In genomic region chr7:27166229-27166613, GRCm38 (mm10) we compare ENCODE assay signal across 8 mouse cellular contexts. TPM values are rescaled to one million over a fixed set of nuclear protein-coding genes. Genes with fewer than 3 reads are reported as not detected.
DNase-seq lines count a peak whose midpoint lies in the region; ATAC-seq and TF ChIP-seq lines count a peak whose summit lies in the region.

No protein-coding gene starts in this region.

- peak overlapping the region; percentile 84 for H3K27ac ChIP-seq in MEL (ENCODE audit: control insufficient read depth, low read depth, low read length)
- peak overlapping the region; percentile 99 for H3K27ac ChIP-seq in forebrain, embryonic 12.5 days
- H3K27ac ChIP-seq in lung, embryonic 16.5 days (ENCODE audit: low read length) = peak overlapping the region; percentile 99

- peak; percentile 69 for ATAC-seq in forebrain, embryonic 12.5 days (ENCODE audit: low FRiP score)
- peak; percentile 84 for ATAC-seq in lung, embryonic 16.5 days (ENCODE audit: low read depth)

- H3K4me1 ChIP-seq in MEL (ENCODE audit: control insufficient read depth in 1 of 2, insufficient read depth in 2 of 2, low read length in 2 of 2) = peaks cover 7 to 10% of the 10 kb centered on the region in 2 experiments; a peak in 3 of 4 replicates
- H3K4me1 ChIP-seq in forebrain, embryonic 12.5 days = peaks cover 55% of the 10 kb centered on the region
- peaks cover 41% of the 10 kb centered on the region for H3K4me1 ChIP-seq in lung, embryonic 16.5 days (replicated peaks; ENCODE audit: control insufficient read depth, insufficient read depth, low read length)

- H3K9me3 ChIP-seq in MEL (replicated peaks; ENCODE audit: insufficient read depth, low read length) = no peaks in the 10 kb centered on the region
- no peaks in the 10 kb centered on the region for H3K9me3 ChIP-seq in forebrain, embryonic 12.5 days
- no peaks in the 10 kb centered on the region for H3K9me3 ChIP-seq in lung, embryonic 16.5 days (ENCODE audit: control insufficient read depth, low read length)

- H3K9ac ChIP-seq in MEL (ENCODE audit: control insufficient read depth, low read depth, low read length, poor library complexity, severe bottlenecking) = peak overlapping the region; percentile 90
- H3K9ac ChIP-seq in forebrain, embryonic 12.5 days = peak overlapping the region; percentile 76
- peak overlapping the region; percentile 92 for H3K9ac ChIP-seq in lung, embryonic 16.5 days (ENCODE audit: low read length)

- peak overlapping the region; percentile 86 for H3K4me2 ChIP-seq in forebrain, embryonic 12.5 days
- peak overlapping the region; percentile 89 for H3K4me2 ChIP-seq in lung, embryonic 16.5 days (ENCODE audit: low read depth, low read length)

- TF ChIP-seq RAD21 in MEL (IDR thresholded peaks at IDR 0.05; ENCODE audit: low read depth, low read length) = no peak

- TF ChIP-seq CTCF in MEL (IDR thresholded peaks at IDR 0.05 in 2 of 3, conservative IDR thresholded peaks at IDR 0.05 in 1 of 3; ENCODE audit: control insufficient read depth in 1 of 3, insufficient read depth in 1 of 3, low read depth in 2 of 3, low read length in 3 of 3, poor library complexity in 1 of 3, severe bottlenecking in 1 of 3) = no peak

- peak; percentile 8 to 31; a peak in 1 of 4 replicates for TF ChIP-seq POLR2A in MEL (IDR thresholded peaks at IDR 0.05; ENCODE audit: control insufficient read depth in 1 of 2, insufficient read depth in 1 of 2, low read depth in 1 of 2, low read length in 2 of 2, poor library complexity in 1 of 2)

- H3K27me3 ChIP-seq in MEL (ENCODE audit: control insufficient read depth in 1 of 2, insufficient read depth in 2 of 2, low read length in 2 of 2) = no peaks in the 10 kb centered on the region
- H3K27me3 ChIP-seq in forebrain, embryonic 12.5 days = no peaks in the 10 kb centered on the region
- no peaks in the 10 kb centered on the region for H3K27me3 ChIP-seq in lung, embryonic 16.5 days (ENCODE audit: control insufficient read depth, insufficient read depth, low read depth, low read length)

- under 1% methylated on average over 39 of the region's 43 CpGs for WGBS in forebrain, embryonic 12.5 days
- WGBS in lung, embryonic 16.5 days = 0% methylated on average over 8 of the region's 43 CpGs

- peak overlapping the region; percentile 90 to 94 for H3K4me3 ChIP-seq in MEL (ENCODE audit: control insufficient read depth in 1 of 2, insufficient read depth in 1 of 2, low read depth in 2 of 2, low read length in 2 of 2)
- peak overlapping the region; percentile 73 for H3K4me3 ChIP-seq in forebrain, embryonic 12.5 days (replicated peaks)
- peak overlapping the region; percentile 62 for H3K4me3 ChIP-seq in lung, embryonic 16.5 days (ENCODE audit: low read length)

- H3K79me2 ChIP-seq in MEL (ENCODE audit: control insufficient read depth, insufficient read depth, low read length, poor library complexity) = peaks cover 11% of the 10 kb centered on the region

- peaks cover 0 to 3% of the 10 kb centered on the region in 2 experiments; a peak in 1 of 4 replicates for H3K36me3 ChIP-seq in MEL (ENCODE audit: control insufficient read depth in 1 of 2, insufficient read depth in 2 of 2, low read length in 2 of 2)
- peaks cover 40% of the 10 kb centered on the region for H3K36me3 ChIP-seq in forebrain, embryonic 12.5 days (replicated peaks)
- peaks cover 18% of the 10 kb centered on the region for H3K36me3 ChIP-seq in lung, embryonic 16.5 days (ENCODE audit: control insufficient read depth, insufficient read depth, low read length)

- DNase-seq in MEL (ENCODE audit: low read depth, low spot score) = peak; percentile 85
- DNase-seq in c-Kit-positive CD71-positive TER-119-positive erythroid progenitor cells, embryonic 14.5 days (ENCODE audit: low spot score) = peak; percentile 67
- peak; percentile 91 to 92 for DNase-seq in heart, postnatal 10 days
- peak; percentile 91 to 94 for DNase-seq in kidney, postnatal 4 days
- DNase-seq in retina, embryonic 14.5 days (ENCODE audit: low spot score) = peak; percentile 86
- DNase-seq in urinary bladder, adult 18-20 months (ENCODE audit: low spot score in 2 of 2) = peak; percentile 77 to 80

- TF ChIP-seq EP300 in MEL (IDR thresholded peaks at IDR 0.05; ENCODE audit: low read depth in 1 of 2, low read length in 2 of 2) = no peak

- intact Hi-C loops in heart, postnatal 10 days (cut with DNase I) = loop anchor here (2.0 to 10.0 kb wide), 2 partner anchors 63 to 309 kb away; partner anchors contain the start of genes Itpkc and Sertad3

TF ChIP-seq in MEL, 35 proteins besides CTCF, POLR2A, EP300 and RAD21:
- no peak for TF ChIP-seq RCOR1 (IDR thresholded peaks at IDR 0.05; ENCODE audit: low read depth, low read length)
- TF ChIP-seq TAL1 (IDR thresholded peaks at IDR 0.05; ENCODE audit: low read length) = no peak
- TF ChIP-seq HCFC1 (IDR thresholded peaks at IDR 0.05; ENCODE audit: low read depth, low read length) = peak; percentile 71
- no peak for TF ChIP-seq JUND (IDR thresholded peaks at IDR 0.05; ENCODE audit: low read depth, low read length)
- no peak; the same call in 1 of the 2 replicates for TF ChIP-seq ZMIZ1 (IDR thresholded peaks at IDR 0.05; ENCODE audit: low read depth, low read length)
- TF ChIP-seq TCF12 (IDR thresholded peaks at IDR 0.05; ENCODE audit: low read depth, low read length) = 0 out of 2 replicates have a peak, but pooled peaks have one; percentile 8
- peak; percentile 64; the same call in 1 of the 2 replicates for TF ChIP-seq MAZ (IDR thresholded peaks at IDR 0.05; ENCODE audit: low read depth, low read length)
- no peak for TF ChIP-seq MYB (IDR thresholded peaks at IDR 0.05; ENCODE audit: low read depth, low read length)
- TF ChIP-seq GABPA (IDR thresholded peaks at IDR 0.05; ENCODE audit: low read depth, low read length) = no peak
- no peak for TF ChIP-seq SMC3 (IDR thresholded peaks at IDR 0.05; ENCODE audit: low read depth, low read length)
- TF ChIP-seq CHD1 (IDR thresholded peaks at IDR 0.05; ENCODE audit: low read depth, low read length) = no peak
- TF ChIP-seq ZKSCAN1 (IDR thresholded peaks at IDR 0.05; ENCODE audit: low read depth, low read length) = no peak
- TF ChIP-seq ELF1 (IDR thresholded peaks at IDR 0.05; ENCODE audit: low read depth, low read length) = 0 out of 2 replicates have a peak, but pooled peaks have one; percentile 4
- TF ChIP-seq KAT2A (conservative IDR thresholded peaks at IDR 0.05; ENCODE audit: low read depth, low read length) = no peak
- no peak for TF ChIP-seq MAX (IDR thresholded peaks at IDR 0.05; ENCODE audit: low read length)
TF ChIP-seq in MEL: peak in this region for 4.

RNA-seq across cellular contexts. Expression of gene Egln2, which starts 0.4 kb away (rescaled TPM):
- 61.8 and 69.5 TPM in 2 replicates for total RNA-seq in MEL (2012; rRNA removed)
- polyA plus RNA-seq in MEL (2012; ENCODE audit: insufficient read depth in 1 of 2, insufficient read length in 2 of 2, low read depth in 1 of 2, low replicate concordance in 2 of 2, missing spikeins in 1 of 2) = 10 to 100 TPM in 1 of 2 experiments, not detected in 1; 80.1 TPM
- 89.9 and 92.2 TPM in 2 replicates for polyA plus RNA-seq in forebrain, embryonic 12.5 days (2016; fragmentation: Nextera tagmentation; extraction: Ambion mirVana)
- 10 to 100 TPM; 57.9 to 59.4 TPM for total RNA-seq in heart, postnatal 10 days (2021)
- polyA plus RNA-seq in lung, embryonic 16.5 days (2015; fragmentation: Nextera tagmentation; extraction: Ambion mirVana) = 68.8 and 72.9 TPM in 2 replicates

RNA-seq across cellular contexts. Expression of gene Rab4b, which starts 12.5 kb away (rescaled TPM):
- total RNA-seq in MEL (2012; rRNA removed) = 6.7 and 9.7 TPM in 2 replicates
- 10 to 100 TPM in 1 of 2 experiments, not detected in 1; 32.6 TPM for polyA plus RNA-seq in MEL (2012; ENCODE audit: insufficient read depth in 1 of 2, insufficient read length in 2 of 2, low read depth in 1 of 2, low replicate concordance in 2 of 2, missing spikeins in 1 of 2)
- polyA plus RNA-seq in forebrain, embryonic 12.5 days (2016; fragmentation: Nextera tagmentation; extraction: Ambion mirVana) = 69.4 and 70.4 TPM in 2 replicates
- total RNA-seq in heart, postnatal 10 days (2021) = 10 to 100 TPM; 21.9 to 22.8 TPM
- 73.2 and 76.1 TPM in 2 replicates for polyA plus RNA-seq in lung, embryonic 16.5 days (2015; fragmentation: Nextera tagmentation; extraction: Ambion mirVana)

RNA-seq across cellular contexts. Expression of gene Cyp2t4, which starts 12.7 kb away (rescaled TPM):
- not detected in 2 replicates for total RNA-seq in MEL (2012; rRNA removed)
- under 1 TPM in 1 of 2 experiments, not detected in 1; 0.28 TPM for polyA plus RNA-seq in MEL (2012; ENCODE audit: insufficient read depth in 1 of 2, insufficient read length in 2 of 2, low read depth in 1 of 2, low replicate concordance in 2 of 2, missing spikeins in 1 of 2)
- polyA plus RNA-seq in forebrain, embryonic 12.5 days (2016; fragmentation: Nextera tagmentation; extraction: Ambion mirVana) = 0.15 and 0.34 TPM in 2 replicates
- not detected for total RNA-seq in heart, postnatal 10 days (2021)
- 0.18 TPM in 1 of 2 replicates, not detected in the other for polyA plus RNA-seq in lung, embryonic 16.5 days (2015; fragmentation: Nextera tagmentation; extraction: Ambion mirVana)

RNA-seq across cellular contexts. Expression of gene Gm21983, which starts 14.7 kb away (rescaled TPM):
- not detected in 2 replicates for total RNA-seq in MEL (2012; rRNA removed)
- under 1 TPM in 1 of 2 experiments, not detected in 1; 0.22 TPM for polyA plus RNA-seq in MEL (2012; ENCODE audit: insufficient read depth in 1 of 2, insufficient read length in 2 of 2, low read depth in 1 of 2, low replicate concordance in 2 of 2, missing spikeins in 1 of 2)
- polyA plus RNA-seq in forebrain, embryonic 12.5 days (2016; fragmentation: Nextera tagmentation; extraction: Ambion mirVana) = 0.59 TPM in 1 of 2 replicates, not detected in the other
- under 1 TPM in 1 of 2 experiments, not detected in 1; 0.31 TPM for total RNA-seq in heart, postnatal 10 days (2021)
- polyA plus RNA-seq in lung, embryonic 16.5 days (2015; fragmentation: Nextera tagmentation; extraction: Ambion mirVana) = 1.4 and 1.7 TPM in 2 replicates

RNA-seq across cellular contexts. Expression of gene Mia, which starts 14.7 kb away (rescaled TPM):
- 2.0 and 2.1 TPM in 2 replicates for total RNA-seq in MEL (2012; rRNA removed)
- polyA plus RNA-seq in MEL (2012; ENCODE audit: insufficient read depth in 1 of 2, insufficient read length in 2 of 2, low read depth in 1 of 2, low replicate concordance in 2 of 2, missing spikeins in 1 of 2) = 1 to 10 TPM in 1 of 2 experiments, not detected in 1; 2.8 TPM
- polyA plus RNA-seq in forebrain, embryonic 12.5 days (2016; fragmentation: Nextera tagmentation; extraction: Ambion mirVana) = 9.0 and 11.7 TPM in 2 replicates
- not detected for total RNA-seq in heart, postnatal 10 days (2021)
- polyA plus RNA-seq in lung, embryonic 16.5 days (2015; fragmentation: Nextera tagmentation; extraction: Ambion mirVana) = 170 and 185 TPM in 2 replicates

Comparison
In these comparisons a context has a peak if more than half of its experiments do, and no peak if none do; other contexts are left out.
1. Peak in every context shown above with its lines: DNase-seq, ATAC-seq, H3K4me3 ChIP-seq and H3K27ac ChIP-seq.